Mouse (Mus musculus) left cerebral cortex, adult 9 months (tissue): ENCODE data around the gene Cib2.
A peak's percentile ranks its signal among the peaks of the same experiment; 100 is the strongest.

ENCODE experiments used
- DNase-seq, 2 experiments: peaks; one replicate each; pipeline ENCODE4 v3.0.0; 2022; ENCODE audit warnings: low spot score in 2 of 2

The Cib2 gene

DNA sequence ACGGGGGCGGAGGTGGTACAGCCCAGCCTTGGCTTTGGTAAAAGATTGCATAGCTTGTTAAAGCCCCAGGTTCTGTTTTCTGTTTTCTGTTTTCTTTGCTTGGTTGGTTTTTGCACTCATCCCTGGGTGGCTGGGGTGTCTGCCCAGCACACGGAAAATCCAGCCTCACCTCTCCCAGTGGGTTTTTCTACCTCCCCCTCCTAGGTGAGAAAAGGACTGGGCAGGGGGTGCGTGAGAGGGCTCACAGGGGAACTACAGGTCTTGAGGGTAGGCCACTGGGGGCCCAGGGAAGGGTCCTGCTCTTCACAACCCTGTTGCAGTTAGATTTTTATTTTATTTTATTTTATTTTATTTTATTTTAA is 15.1 kb downstream of the Cib2 start:
- DNase-seq: no peak

DNA sequence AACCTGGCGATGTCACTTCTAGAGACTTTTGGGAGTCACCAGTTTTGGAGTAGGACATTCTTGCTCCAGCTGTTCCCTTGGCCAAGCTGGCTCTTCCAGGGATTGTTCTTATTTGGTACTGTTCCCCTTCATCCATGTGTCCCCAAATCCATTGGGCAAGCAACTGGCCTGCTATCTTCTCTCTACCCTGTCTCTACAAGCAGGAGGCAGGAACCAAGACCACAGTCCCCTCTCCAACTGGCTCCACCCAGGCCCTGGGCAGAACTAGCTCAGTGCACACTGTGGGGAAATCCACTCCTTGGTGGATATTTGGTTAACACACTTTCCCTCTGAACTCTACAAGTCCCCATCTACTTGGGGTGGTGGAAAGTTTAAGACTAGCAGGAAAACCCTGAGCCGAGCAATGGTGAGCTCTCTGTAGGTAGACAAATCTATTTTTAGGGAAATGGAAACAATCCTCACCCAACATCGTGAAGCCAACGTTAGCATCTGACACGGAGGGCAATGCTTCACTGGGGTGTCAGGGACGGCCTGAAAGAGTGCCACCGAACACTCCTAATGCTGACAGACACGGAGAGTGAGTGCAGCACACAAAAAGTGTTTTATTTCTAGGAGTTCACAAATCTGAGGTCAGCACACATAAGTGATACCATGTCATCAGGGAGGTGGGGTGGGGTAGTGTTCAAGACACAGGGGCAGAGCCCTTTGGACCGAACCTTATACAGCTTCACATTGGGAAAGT is 15.6 kb downstream of the Cib2 start:
- DNase-seq: no peak

- no peak for DNase-seq
These were observed 19.2 kb downstream of the Cib2 start for GRCm38 (mm10) chr9:54540801-54541200.

DNA sequence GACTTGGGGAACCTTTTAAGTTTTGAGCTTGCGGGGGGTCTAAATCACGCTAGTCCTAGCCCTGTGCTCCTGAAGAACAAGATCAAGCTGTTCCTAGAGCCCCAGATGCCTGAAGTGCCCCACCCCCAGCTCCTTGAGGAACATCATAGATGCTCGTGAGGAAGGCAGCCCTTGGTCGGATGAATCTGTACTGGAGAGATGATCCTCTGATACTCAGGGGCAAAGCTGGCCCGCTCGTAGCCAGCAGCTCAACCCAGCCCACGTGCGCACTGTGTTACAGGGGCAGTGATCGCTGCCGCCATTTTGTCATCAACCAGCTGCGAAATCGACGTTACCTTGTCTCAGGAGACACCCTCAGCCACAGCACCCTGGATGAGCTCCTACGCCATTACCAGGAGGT is 21.3 kb downstream of the Cib2 start, which contains the start of gene Sh2d7:
Gene Sh2d7 (plus strand): TSS at position 301 of the 400 bp plus-strand sequence.
- DNase-seq: no peak

DNA sequence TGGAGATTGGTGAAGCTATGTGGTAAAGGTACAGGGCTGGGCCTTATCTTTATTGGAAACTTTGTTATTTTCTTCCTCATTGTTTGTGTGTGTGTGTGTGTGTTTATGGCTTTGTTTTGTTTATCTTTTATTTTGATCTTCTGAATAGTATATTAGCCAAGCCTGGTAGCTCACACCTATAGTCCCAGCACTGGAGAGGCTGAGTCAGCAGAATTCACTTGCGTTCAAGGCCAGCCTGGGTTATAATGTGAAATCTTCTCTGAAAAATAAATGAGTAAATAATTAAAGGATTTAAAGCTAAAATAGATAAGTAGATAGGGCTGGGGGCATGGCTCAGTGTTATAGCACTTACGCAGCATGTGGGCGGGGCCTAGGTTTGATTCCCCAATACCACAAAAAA is 21.8 kb downstream of the Cib2 start:
- no peak for DNase-seq

DNA sequence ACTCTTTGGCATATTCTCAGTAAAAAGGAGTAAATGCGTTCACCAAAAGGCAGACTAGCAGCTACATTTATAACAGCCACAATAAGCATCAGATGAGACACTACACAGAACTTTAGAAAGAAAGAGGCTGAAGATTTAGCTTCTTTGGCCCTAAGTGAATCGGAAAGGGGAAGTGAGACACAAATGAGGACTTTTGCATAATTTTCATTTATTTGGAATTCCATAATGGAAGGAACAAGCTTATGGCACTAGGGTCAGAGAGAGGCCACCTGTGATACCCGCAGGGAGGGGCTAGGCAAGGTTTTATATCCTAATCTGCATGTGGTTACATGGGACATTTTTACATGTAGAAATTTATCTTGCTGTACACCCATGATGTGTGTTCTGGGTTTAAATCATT is 22.5 kb downstream of the Cib2 start:
- DNase-seq: no peak

DNA sequence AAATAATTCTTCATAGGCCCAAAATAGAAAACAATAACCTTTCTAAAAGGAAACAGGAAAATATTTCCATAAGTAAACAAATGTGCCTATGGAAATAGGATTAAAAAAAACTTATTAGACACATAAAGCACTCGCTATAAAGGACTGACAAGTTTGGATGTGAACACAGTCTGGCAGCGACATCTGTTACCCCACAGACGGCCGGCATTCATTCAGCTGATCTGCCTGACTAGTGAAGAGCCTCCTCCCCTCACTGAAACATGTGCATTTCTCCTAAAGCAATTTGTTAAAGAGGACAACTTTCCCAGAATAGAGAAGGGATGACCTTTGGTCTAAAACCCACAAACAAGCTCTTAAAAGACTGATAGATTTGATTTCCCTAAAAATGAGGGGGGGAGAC is 23.0 kb downstream of the Cib2 start:
- DNase-seq: peak in 1 of 2 experiments; percentile 38

DNA sequence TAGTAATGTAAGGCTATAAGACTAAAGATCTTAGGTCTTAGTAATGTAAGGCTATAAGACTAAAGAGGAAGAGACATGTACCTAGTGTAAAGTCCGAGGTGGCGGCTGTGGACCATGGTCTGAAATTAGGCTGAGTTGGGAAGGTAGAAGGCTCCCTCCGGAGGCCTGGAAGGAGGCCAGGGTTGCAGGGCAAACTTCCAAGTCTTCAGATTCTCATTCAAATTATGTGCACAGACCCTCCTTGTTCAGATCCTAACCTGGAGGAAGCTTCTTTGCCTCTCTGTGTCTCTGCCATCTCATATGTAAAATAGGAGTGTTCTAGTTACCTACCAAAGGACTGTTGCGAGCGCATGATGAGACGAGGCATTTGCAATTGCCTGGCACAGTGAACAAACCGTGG is 23.8 kb downstream of the Cib2 start:
- DNase-seq: no peak

DNA sequence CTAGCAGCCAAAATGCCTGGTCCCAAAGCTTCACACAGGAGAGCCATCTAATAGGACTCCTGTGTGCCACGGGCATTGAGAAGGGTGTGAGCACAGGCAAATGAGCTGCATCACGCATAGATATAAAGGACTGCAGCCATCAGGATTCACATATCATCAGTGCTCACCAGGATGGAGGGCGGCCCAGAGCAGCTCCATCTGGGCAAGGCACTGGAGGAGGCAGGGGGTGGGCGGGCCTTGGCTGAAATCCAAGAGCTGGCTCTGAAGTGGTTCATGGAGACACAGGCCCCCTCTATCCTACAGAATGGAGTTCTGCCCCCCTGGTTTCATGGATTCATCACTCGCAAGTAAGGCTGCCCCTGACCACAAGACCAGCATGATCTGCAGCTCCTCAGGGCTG is 26.0 kb downstream of the Cib2 start:
- peak in 1 of 2 experiments; percentile 76 for DNase-seq

DNA sequence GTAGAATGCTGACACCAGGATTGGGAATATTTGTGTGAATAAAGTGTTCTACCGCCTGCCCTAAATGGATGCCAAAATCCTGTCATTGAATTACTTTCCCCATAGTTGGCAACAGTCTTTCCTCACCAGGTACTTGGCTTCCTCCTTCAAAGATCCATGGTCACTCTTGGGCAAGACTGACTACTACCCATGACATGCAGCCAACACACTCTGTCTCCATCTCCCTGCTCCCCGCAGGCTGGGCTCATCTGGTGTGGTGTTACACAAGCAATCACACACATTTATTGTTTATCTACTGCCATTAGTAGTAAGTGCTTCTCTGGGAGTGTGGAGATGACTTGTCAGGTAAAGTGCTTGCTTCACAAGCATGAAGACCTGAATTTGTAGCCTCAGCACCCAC is 27.1 kb downstream of the Cib2 start:
- no peak for DNase-seq

DNA sequence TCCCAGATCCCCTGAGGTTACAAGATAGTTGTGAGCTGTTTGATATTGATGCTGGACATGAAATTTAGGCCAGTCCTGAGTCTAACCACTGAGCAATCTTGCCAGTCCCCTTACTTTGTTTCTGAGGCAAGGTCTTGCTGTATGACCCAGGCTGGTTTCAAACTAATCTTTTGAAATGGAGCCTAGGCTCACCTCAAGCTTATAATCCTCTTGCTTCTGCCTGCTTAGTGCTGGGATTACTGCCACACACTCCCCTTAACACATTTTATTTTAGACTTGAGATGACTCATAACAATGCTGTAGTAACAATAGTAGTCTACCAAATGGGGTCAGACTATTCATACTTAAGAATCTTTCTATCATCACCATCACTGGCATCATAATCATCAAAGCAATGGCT is 28.6 kb downstream of the Cib2 start:
- DNase-seq: no peak

- no peak for DNase-seq
These were observed 29.2 kb downstream of the Cib2 start for GRCm38 (mm10) chr9:54530836-54531235.

GRCm38 (mm10) chr9:54529950-54530349 is 30.1 kb downstream of the Cib2 start:
- DNase-seq: no peak

DNA sequence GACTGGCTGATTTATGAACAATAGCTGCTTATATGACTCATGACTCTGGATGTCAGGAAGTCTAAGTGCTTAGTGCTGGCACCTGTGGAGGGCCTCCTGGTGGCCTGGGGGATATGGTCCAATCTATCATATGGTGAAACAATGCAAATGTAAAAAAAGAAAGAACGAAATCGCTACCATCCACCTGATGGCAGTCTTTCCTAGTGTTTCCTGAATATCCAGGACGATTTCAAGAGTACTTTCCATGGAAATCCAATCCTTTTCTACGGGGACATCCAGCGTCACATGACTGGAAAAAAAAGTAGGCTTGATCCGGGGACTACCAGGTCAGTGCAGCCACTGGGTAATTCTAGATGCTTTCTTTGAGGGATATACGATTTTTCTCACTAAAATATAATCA is 32.3 kb downstream of the Cib2 start:
- no peak for DNase-seq

- no peak for DNase-seq
These were observed 39.7 kb downstream of the Cib2 start for GRCm38 (mm10) chr9:54520286-54520685.

GRCm38 (mm10) chr9:54518921-54519320 is 41.1 kb downstream of the Cib2 start:
- peak; percentile 70 to 72 for DNase-seq

GRCm38 (mm10) chr9:54515991-54516390 is 44.0 kb downstream of the Cib2 start:
- DNase-seq: no peak

GRCm38 (mm10) chr9:54502873-54503272 is 57.1 kb downstream of the Cib2 start:
- no peak for DNase-seq

DNA sequence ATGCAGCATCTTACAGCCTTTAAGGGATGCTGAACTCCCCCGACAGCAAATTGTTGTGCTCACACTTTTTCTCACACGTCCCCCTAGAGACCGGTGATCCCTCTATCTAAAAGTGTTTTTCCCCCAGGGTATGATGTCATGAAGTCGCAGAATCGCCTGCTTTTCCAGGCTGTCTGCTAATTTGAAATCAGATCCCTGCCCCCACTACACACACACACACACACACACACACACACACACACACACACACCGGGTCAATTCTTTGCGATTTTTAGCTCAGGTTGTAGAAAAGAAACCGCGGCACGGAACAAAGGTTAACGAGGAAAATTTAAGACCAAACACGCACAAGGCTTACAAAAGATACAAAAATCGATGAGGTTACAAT is 57.9 kb downstream of the Cib2 start:
- no peak for DNase-seq

- peak; percentile 66 to 85 for DNase-seq
These were observed 58.4 kb downstream of the Cib2 start, which contains the start of gene Dmxl2 for GRCm38 (mm10) chr9:54501453-54502110. Gene Dmxl2 (minus strand): TSS chr9:54501626.

GRCm38 (mm10) chr9:54500832-54501452 is 59.1 kb downstream of the Cib2 start:
- DNase-seq: peak in 1 of 2 experiments; percentile 52

GRCm38 (mm10) chr9:54499791-54500190 is 60.2 kb downstream of the Cib2 start:
- DNase-seq: no peak

- no peak for DNase-seq
These were observed 60.7 kb downstream of the Cib2 start for GRCm38 (mm10) chr9:54499291-54499690.
